Mouse (Mus musculus): ENCODE data around the gene Akr1cl.
A peak's percentile ranks its signal among the peaks of the same experiment; 100 is the strongest.
"Not testable (repeated sequence)": the region's sequence is repeated elsewhere in the genome, so short reads cannot be mapped to it uniquely, and the experiment has no call there.

Akr1cl gene

DNA sequence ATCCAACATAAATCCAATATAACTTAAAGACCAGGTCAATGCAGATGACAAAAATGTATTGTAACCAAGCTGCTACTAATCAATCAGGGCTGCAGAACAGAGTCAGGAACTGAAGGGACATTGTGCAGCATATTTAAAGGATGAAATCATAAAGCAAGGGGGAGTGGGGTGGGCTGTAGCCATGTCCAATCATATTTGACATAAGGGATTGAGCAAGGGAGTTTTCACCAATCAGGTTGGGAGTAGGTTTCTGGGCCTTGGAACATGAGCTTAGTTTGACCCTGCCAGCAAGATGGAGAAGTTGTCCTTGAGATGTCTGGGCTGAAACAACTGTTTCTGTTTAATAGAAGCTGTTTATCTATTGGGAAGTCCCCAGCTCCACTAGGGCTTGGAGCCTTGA is at the start of gene Akr1cl:
Gene Akr1cl, minus strand, starts transcription at position 119 of the 400 bp plus-strand sequence.
- DNase-seq (ENCODE audit: low read depth): peak; percentile 53

DNA sequence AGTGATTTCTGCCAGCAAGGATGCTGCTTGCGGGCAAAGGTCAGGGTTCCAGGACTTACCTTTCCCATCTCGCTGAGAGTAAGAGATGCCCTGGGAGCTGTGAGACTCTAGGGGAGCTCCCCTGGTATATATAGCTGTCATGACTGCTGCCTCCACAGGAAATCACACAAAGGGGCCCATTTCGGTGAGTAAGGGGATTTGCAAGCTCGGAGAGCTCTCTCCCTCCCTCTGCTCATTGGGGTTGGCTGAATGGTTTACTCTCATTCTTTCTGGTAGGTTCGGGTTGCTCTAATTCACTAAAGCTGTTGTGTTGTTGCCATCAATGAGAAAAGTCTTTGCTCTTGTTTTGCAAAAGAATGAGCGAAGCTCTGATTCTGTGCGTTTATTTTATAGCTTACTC is 49.6 kb upstream of the Akr1cl start, which contains the start of gene Crygb:
Gene Crygb, minus strand, starts transcription at position 101 of the 400 bp plus-strand sequence.
- no peak for DNase-seq (ENCODE audit: low read depth)

DNA sequence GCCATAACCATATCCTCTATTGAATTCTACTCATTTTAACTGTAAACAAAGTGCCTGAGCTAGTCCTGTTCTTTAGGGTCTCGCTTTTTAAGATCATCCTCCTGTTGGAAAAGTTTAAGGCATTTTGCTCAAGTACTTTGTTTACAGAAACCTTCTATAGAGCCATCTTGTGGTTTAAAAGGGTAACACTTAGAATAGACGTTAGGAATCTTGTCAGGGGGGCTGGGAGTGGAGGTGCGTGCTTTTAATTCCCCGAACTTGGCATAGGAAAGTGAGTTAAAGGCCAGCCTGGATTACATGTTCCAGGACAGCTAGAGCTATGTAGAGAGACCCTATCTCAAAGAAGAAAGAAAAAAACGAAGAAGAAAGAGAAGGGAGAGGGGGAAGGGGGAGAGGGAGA is 43.0 kb upstream of the Akr1cl start:
- DNase-seq (ENCODE audit: low read depth): peak; percentile 40

DNA sequence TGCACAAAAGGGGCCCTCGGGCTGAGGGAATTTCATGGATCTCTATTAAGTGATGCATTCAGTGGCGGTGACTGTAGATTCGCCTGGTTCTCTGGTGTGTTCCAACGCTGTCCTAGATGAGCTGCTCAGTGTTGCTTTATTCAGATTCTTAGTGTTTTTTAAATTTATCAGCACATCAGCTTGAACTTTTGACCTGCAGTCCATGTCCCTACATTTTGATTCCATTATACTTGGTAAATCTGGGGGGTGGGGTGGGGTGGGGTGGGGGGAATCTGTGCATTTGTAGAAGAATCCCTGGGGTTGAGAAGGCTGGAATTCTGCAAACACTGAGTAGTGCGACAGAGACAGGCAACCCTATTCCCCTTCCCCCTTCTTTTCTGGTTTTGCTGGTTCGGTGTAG is 41.0 kb upstream of the Akr1cl start, which contains the start of gene Crygc:
Gene Crygc, minus strand, starts transcription at position 101 of the 400 bp plus-strand sequence.
- no peak for DNase-seq (ENCODE audit: low read depth)

DNA sequence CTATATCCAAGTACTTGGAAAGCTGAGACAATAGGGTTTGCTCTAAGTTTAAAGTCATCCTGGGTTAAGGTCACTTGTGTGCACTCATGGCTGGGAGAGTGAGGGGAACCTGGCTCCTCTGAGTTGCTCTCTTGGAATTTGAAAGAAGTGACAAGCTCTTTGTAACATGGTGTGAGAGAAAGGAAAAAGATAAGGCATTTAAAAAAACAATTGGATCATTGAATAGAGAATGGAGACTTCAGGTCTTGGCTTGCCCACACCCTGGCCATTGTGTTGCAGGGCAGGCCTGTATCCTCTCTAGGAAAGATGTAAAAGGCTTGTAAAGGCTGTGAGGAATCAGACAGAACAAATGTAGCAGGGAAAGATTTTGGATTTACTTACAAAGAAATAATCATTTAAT is 35.3 kb upstream of the Akr1cl start:
- no peak for DNase-seq (ENCODE audit: low read depth)

DNA sequence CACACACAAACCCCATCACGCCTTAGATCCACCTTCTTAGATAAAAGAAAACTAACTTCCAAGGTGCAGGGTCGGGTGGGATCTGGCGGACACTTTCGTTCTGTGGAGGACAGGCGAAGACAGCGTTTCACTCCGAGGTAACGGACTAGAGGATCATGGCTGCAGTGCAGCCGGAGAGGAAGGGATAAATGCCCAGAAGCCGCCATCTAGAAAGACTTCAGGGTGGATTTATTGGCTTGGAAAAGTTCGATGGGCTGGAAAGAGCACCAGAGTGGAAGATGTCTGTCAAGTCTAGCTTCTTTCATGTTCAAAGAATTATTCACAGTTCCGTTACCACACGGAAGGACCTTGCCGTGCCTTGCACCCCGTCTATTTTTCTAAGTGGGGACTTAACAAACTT is 31.6 kb upstream of the Akr1cl start:
- no peak for DNase-seq (ENCODE audit: low read depth)

DNA sequence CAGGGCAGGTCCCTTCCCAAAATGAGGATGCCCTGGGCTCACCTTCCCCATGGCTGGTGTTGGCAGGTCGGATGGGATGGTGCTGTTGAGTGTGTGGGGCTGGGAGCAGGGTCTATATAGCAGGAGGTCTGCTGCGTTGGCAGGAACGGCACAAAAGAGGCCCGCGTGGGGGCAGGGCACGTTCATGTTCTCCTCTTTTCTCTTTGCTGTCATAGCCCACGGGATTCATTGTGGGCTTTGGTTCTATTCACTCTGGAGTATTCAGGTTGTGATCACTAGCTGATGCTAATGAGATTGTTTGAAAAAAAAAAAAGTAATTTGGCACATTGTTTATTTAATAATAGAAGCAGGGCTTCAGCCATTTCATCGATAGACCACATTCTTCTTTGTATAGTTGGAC is 30.8 kb upstream of the Akr1cl start, which contains the start of gene Crygd:
Gene Crygd, minus strand, starts transcription at position 101 of the 400 bp plus-strand sequence.
- DNase-seq (ENCODE audit: low read depth): no peak

DNA sequence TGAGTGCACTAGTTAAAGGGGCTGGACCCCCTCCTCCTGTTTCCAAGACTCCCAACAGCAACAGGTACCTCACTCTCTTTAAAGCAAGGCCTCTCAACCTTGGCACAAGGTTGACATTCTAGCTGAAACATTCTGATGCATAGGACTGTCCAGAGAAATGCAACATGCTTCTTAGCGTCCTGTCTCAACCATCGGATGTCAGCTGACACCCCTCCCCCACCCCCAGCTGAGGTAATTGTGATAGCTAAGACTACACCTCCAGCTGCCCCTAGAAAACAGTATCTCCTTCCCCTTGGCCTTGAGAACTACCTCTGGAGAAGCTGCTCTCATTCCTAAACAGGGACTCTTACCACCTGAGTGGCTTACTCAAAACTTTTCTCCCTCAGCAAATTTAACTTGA is 19.6 kb upstream of the Akr1cl start:
- DNase-seq (ENCODE audit: low read depth): no peak

DNA sequence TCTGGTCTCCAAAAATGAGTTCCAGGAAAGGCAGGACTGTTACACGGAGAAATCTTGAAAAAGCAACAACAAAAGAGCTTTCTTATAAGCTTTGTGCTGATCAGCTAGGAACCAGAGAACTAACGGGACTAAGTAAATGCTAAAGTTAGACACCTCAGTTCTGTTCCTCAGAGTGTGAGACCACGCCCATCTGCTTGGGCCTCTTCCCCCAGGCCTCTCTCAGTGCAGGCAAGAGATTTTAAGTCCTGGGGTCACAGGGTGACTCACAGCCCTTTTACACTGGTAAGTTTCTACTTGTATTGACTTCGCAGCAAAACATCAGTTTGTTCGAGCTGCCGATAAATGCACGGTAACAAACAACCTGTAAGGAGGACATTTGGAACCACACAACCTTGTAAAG is 19.1 kb upstream of the Akr1cl start:
- DNase-seq (ENCODE audit: low read depth): no peak

DNA sequence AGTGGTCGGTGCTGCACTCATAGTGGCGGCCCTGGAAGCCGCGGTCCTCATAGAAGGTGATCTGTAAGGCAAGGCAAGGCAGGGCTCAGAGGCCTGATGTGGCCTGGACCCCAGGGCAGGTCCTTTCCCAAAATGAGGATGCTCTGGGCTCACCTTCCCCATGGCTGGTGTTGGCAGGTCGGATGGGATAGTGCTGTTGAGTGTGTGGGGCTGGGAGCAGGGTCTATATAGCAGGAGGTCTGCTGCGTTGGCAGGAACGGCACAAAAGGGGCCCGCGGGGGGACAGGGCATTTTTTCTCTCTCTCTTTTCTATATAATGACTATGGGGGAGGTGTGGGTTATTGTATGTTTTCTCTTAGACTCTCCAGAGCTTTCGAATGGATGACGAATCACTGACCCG is 18.4 kb upstream of the Akr1cl start, which contains the start of gene Cryge:
Gene Cryge, minus strand, starts transcription at position 198 of the 400 bp plus-strand sequence.
- DNase-seq (ENCODE audit: low read depth): not testable (repeated sequence)

DNA sequence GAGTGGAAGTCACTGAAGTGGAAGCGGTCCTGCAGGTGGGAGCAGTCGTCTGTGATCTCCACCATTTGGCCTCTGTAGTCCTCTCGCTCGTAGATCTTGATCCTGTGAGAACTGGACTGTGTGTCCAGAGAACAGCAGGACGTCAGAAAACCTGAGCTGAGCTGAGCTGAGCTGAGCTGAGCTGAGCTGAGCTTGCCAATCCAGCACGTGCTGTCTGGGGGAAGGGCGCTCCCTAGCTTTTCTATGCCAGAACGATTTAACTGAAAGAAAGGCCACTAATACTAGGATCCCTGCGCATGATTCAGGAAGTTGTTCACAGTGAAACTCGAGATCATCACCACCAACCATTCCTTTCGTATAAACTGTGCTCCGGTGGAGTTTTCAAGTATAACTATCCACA is 16.2 kb upstream of the Akr1cl start:
- DNase-seq (ENCODE audit: low read depth): no peak

DNA sequence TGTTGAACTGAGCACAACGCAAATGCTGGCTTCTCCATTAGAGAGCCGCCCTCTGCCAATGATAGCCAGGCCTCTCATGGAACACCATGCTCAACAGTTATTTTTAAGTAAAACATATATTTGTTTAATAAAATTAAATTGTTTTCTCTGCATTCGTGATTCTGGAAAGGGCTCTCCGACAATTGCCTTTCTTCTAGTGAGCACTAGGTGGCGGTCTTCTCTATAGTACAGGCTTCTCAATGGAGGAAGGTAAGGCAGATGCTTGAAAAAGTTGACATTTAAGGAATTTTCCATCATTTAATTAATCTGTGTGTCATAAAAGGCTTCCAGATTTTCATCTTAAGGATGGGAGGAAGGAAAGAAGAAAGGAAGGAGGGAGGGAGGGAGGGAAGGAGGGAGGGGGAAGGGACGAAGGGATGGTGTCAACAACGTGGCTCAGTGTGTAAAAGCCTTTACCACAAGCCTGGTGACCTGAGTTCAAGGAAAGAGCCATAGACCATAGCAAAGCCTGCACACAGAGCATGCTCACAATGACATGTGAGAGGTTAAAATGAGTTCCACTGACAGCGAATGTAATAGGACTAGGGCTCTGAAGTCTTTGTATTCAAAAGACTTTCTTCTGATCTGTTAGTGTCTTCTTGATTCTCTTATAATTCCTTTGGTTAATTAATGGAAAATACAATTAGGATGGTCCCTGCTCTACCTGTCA is 14.0 kb upstream of the Akr1cl start:
- DNase-seq (ENCODE audit: low read depth): peak; percentile 69

DNA sequence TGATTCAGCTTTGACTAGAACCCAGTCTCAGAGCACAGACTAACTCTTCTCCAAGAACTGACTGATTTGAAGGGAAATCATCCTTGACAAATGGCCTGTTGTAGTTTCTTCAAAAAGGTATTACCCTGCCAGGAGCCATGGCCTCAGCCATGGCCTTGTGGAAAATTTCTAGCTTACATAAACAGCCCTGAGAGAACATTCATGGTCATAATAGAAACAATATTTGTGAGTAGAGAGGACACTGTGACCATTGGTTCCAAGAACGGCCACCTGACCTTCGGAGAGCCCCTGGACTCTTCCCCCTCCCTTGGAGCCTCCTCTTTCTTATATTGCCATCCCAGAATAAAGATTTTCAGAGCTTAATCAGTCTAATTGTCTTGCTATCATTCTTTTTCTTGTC is 10.9 kb upstream of the Akr1cl start:
- no peak for DNase-seq (ENCODE audit: low read depth)

DNA sequence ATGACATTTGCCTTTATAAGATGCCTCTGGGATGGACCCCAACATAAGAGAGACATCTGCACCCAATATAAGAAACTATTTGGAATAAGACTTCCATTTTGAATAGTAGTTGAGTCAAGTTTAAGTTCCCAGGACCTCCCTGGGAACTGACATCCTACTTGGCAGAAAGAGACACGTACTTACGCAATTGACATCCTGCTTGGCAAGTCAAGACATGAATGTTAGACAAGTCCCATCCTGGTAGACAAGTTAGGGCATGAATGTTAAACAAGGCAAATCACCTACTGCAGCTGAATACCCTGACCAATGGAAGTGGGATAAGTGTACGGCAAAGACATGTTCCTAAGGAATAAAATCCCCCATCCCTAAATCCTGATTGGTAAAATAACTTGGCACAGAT is 9.3 kb upstream of the Akr1cl start:
- peak; percentile 60 for DNase-seq (ENCODE audit: low read depth)

DNA sequence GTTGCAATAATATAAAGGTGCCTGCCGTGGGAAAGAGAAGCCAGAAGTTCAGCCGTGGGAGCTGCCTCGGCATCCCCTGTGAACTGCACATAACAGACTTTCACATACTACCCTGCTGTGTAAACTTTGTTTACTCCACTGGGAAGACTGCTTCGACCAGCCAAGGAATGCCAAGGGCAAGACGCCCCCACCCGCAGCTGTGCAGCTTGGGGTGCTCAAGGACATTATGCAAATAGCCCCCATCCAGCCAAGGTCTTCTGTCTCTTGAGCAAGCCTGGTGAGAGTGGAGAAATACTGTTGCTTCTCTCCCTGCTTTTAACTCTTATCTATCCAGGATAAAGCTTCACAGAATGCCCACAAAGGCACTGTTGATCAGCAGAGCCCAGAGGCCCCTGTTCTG is 8.2 kb upstream of the Akr1cl start:
- no peak for DNase-seq (ENCODE audit: low read depth)

DNA sequence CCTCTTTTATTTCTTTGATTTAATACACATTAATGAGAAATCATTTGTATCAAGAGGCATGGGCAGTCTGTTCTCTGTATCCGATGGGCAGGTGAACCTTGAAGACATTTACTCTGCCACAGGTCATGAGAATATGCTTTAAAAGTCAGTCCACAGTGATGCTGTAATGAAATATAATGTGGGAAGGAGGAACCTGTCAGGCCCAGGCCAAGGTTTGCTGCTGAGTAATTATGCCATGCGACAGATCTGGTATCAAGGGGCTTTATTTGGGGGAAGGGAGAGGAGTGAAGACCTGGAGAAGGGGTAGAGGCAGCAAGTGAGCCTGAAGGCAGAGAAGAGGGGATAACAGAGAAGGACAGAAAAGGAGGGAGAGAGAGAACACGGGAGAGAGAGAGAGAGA is 7.1 kb upstream of the Akr1cl start:
- no peak for DNase-seq (ENCODE audit: low read depth)

DNA sequence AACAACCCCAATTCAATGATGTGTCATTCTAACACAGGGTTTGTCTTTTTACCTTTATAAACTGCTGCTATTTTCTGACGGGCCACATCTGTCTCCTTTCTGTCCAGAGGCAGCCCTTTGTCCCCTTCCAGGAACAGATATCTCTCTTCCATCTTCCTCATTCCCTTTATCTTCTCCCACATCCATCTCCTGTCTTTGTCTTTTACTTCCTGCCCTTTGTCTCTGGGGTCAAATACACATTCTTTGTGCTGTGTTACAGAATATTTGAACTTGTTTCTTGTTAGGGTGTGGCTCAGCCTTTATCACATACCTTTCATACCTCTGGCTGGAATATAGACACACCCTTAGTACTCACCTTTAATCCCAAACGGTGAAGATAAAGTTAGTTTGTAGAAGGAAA is 5.0 kb upstream of the Akr1cl start:
- DNase-seq (ENCODE audit: low read depth): no peak

DNA sequence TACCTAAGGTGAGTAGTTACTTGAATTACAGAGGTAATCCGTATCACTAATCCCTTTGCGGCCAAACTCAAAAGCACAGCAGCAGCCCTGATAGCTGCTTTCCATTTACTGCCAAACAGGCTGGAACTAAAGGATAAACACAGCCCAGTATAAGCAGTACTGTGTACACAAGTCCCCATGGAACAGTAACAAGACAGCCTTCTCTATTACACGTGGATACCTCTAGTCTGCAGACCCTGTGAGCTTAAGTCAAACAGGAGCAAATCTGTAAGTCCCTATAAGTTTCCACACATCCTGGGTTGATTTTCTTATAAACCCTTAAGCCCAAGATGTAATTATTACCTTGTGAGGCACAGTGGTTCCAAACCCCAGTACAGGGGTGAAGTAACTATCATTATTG is 3.0 kb upstream of the Akr1cl start:
- no peak for DNase-seq (ENCODE audit: low read depth)

DNA sequence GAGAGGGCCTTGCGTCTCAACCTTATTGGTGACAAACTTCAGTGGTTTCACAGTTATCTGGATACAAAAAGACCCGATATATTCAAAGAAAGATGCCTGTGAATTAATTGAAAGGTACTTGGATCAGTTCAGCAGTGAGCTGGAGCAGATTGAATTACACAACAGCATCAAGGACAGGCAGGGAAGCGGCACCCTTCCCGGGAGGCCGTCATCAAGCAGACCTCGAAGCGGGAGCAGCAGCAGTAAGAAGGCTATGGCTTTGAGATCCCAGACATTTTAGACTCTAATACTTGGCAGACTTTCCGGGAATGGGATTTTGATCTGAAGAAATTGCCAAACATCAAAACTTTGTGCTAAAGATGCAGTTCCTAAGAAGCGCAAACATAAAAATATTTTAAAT is 4.4 kb downstream of the Akr1cl start:
- no peak for DNase-seq (ENCODE audit: low read depth)

DNA sequence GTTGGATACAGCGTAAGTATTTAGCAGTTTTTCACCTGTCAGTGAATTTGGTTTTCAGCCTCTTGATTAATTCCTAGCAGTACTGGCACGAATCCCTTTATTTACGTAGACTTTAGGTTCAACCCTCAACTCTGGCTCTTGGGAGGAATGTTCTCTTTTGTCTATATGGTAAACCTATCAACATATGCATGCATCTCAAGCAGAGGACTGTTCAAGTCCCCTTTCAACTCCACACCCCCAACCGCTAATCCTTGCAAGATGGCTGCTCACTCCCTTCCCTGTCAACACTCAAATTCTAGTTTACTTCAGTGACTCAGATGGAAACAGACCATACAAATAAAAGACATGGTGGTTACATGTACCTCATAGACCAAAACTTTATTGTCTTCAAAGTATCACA is 19.8 kb downstream of the Akr1cl start:
- no peak for DNase-seq (ENCODE audit: low read depth)

DNA sequence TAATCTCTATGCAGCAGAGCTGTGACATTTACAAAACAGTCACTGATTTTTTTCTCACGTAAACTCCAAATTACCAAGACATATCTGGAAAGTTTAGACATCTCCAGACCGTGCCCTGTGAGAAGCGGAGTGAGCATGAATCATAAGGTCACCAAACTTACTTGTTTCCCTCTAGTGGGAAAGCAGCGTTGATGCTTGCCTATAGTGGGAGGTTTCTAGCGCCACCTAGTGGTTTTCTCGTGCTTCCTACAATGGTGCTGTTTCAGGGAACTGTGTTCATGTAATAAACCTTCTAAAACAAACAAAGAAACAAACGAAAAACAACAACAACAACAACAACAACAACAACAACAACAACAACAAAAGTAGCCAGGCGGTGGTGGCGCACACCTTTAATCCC is 22.4 kb downstream of the Akr1cl start:
- DNase-seq (ENCODE audit: low read depth): peak; percentile 94

DNA sequence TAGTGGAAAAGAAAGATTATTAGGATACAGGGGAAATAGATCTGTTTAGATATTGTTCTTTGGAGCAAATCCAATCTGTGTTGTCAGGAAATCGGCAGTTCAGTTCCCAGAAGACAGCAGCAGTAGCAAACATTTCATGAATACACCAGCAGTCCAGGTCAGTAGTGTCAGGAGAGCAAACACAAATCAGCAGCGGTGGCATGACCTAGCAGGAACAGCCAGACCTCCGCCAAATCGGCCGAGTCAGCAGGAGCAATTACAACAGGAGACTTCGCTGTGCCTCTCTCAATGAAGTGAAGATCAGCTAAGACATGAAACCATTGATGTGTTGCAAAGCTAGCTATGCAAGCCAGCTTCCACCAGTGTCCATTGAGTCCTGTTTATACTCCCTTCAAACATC is 27.0 kb downstream of the Akr1cl start:
- no peak for DNase-seq (ENCODE audit: low read depth)

DNA sequence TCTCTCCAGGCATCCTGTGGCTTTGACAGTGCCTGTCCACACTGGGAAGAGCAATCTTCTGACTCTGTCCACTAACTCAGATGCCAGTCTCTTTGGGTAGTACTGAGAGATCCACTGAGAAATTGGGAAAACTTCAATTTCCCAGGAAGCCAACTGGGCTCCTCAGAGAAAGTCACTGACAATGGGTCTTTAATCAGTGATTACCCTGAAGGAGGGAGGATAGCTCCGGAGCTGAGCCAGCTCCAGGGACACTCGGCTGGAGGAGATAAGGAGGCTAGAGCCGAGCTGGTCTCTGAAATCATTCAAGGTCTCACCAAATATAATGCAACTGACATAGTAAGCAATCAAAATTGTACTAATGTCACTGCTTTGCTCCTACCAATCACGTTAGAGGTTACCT is 28.0 kb downstream of the Akr1cl start:
- DNase-seq (ENCODE audit: low read depth): no peak

DNA sequence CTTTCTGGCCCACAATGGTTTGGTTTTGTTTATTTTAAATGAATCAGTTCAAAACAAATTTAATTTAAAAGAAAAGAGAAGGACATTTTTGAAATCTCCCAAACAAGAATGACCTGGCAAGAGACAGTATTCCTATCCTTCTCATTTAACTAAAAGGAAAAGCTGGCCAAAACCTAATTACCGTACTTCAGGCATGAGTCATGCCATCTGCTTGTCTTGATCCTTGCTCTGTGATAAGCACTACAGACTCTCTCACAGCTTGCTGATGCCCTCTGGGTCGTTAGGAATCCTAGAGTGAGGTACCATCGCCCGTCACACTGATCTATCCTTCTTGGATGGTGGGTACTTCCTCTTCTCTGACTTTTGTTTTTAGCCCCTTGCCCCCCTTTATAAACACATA is 39.4 kb downstream of the Akr1cl start:
- peak; percentile 33 for DNase-seq (ENCODE audit: low read depth)

Measured in 416B (cell line).